Mouse (Mus musculus) midbrain, postnatal 0 days (tissue): ENCODE data around the gene Rsph3b. TPM values are rescaled to one million over a fixed set of nuclear protein-coding genes. Genes with fewer than 3 reads are reported as not detected.
A peak's percentile ranks its signal among the peaks of the same experiment; 100 is the strongest.
"Not testable (repeated sequence)": the region's sequence is repeated elsewhere in the genome, so short reads cannot be mapped to it uniquely, and the experiment has no call there.

ENCODE experiments used
- ATAC-seq: fragments of 200-750 bp; cut with Nextera tagmentation; 2 replicates; pipeline ENCODE4 v1.8.0; 2017; ENCODE audit warnings: moderate number of reproducible peaks, mild to moderate bottlenecking, moderate TSS enrichment, moderate library complexity; ENCODE audit not compliant: low FRiP score
- DNase-seq: peaks from one replicate; pipeline ENCODE4 v3.0.0-alpha.2; 2015; ENCODE audit warnings: low spot score
- H3K27ac ChIP-seq: fragments of 300-500 bp; sonication (generic); 2 replicates; pipeline ENCODE4 v1.5.1; 2014; ENCODE audit warnings: low read depth, mild to moderate bottlenecking, low read length, mixed read lengths
- H3K27me3 ChIP-seq: fragments of 300-500 bp; sonication (generic); 2 replicates; pipeline ENCODE4 v1.6.1; 2014; ENCODE audit warnings: low read length, control low read depth, mixed read lengths; ENCODE audit not compliant: insufficient read depth
- H3K36me3 ChIP-seq: fragments of 300-500 bp; sonication (generic); 2 replicates; pipeline ENCODE4 v1.6.1; 2014; ENCODE audit warnings: low read length, control low read depth, mixed read lengths; ENCODE audit not compliant: insufficient read depth
- H3K4me1 ChIP-seq: fragments of 300-500 bp; sonication (generic); 2 replicates; pipeline ENCODE4 v1.6.1; 2014; ENCODE audit warnings: mild to moderate bottlenecking, control low read depth, antibody characterized with exemption, low read length, mixed read lengths; ENCODE audit not compliant: insufficient read depth
- H3K4me2 ChIP-seq: fragments of 300-500 bp; sonication (generic); 2 replicates; pipeline ENCODE4 v1.6.1; 2014; ENCODE audit warnings: low read depth, mild to moderate bottlenecking, low read length, mixed read lengths; ENCODE audit not compliant: poor library complexity, severe bottlenecking
- H3K4me3 ChIP-seq: fragments of 300-500 bp; sonication (generic); 2 replicates; pipeline ENCODE4 v1.5.1; 2014; ENCODE audit warnings: low read depth, mild to moderate bottlenecking, low read length, moderate library complexity
- H3K9ac ChIP-seq: fragments of 300-500 bp; sonication (generic); replicated peaks from 2 replicates; pipeline ENCODE4 v1.6.1; 2014; ENCODE audit warnings: mild to moderate bottlenecking, low read length, moderate library complexity, mixed read lengths; ENCODE audit not compliant: poor library complexity, severe bottlenecking
- H3K9me3 ChIP-seq: fragments of 300-500 bp; sonication (generic); 2 replicates; pipeline ENCODE4 v1.6.1; 2016; ENCODE audit warnings: low read length, control low read depth
- WGBS: fragments of 180-500 bp; shearing (Covaris S2); extraction: QIAGEN DNeasy Blood & Tissue Kit; methylation state at CpG from one replicate; pipeline ENCODE4 v1.1.7; 2014; 5-methylcytosine and 5-hydroxymethylcytosine counted together
- polyA plus RNA-seq: library from polyadenylated mRNA; unstranded; fragments of >200 nt; fragmentation: Nextera tagmentation; extraction: Ambion mirVana; gene quantifications from 2 replicates; pipeline ENCODE4 v1.2.1, GENCODE M21; 2015
- total RNA-seq: library from RNA; depleted of rRNA; stranded (reverse); fragments of >200 nt; gene quantifications from 2 replicates; pipeline ENCODE4 v1.2.3, GENCODE M21; 2014

Rsph3b gene
- total and polyA plus RNA-seq, 2 experiments from 2014 or later, result 28.9 to 64.4 TPM

DNA sequence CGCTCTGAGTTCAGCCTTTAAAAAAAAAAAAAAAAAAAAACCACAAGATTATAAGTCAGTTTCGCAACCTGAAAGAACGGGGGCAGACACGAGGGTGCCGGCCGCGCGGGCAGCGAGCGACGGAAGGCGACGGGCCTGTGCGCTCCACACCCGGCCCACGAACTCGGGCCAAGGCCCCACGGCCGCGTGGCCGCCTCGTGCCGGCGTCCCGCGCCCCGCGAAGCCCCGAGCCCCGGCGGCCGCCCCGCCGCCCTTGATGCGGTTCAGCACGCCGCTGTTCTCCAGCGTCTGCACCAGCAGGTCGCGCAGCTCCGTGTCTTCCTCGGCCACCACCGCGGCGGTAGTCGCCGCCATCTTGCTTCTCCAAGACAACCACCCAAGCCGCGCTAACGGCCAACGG, 12.3 kb upstream of the Rsph3b start, which contains the start of gene Tagap1:
TSS of gene Tagap1 (minus strand) at position 381 of the 400 bp plus-strand sequence.
- ATAC-seq, H3K4me1 ChIP-seq, DNase-seq, H3K27ac ChIP-seq, H3K9me3 ChIP-seq, H3K36me3 ChIP-seq, H3K27me3 ChIP-seq, H3K9ac ChIP-seq: not testable (repeated sequence)
- peak within 1 kb of the TSS; percentile 38 for H3K4me3 ChIP-seq
- H3K4me2 ChIP-seq, result peak within 1 kb of the TSS; percentile 36; the same call in 1 of the 2 replicates
- under 1% methylated on average over 39 of the region's 51 CpGs for WGBS

DNA sequence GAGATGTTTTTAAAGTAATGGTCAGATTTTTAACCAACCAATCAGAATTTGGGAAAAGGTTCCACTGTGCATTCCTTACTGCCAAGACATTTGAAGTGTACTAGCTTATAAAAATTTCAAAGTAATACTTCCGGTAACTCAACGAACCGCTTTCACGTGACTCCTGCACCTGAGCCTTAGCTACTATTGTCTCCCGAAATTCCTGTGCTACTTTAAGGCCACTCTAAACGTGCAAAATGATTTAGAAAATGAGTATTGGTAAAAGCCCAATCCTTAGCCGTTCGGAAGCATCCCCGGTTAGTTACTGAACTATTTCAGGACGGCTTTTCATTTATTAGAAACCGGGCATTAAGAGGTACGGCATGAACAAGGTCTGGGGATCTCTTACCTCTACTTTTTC, 11.9 kb upstream of the Rsph3b start:
- 0% methylated on average over 12 of the region's 12 CpGs for WGBS
- H3K9ac ChIP-seq, H3K9me3 ChIP-seq, H3K27me3 ChIP-seq, H3K27ac ChIP-seq, H3K36me3 ChIP-seq, ATAC-seq, DNase-seq, H3K4me1 ChIP-seq: not testable (repeated sequence)
- H3K4me3 ChIP-seq, result peak overlapping the region; percentile 38
- peak overlapping the region; percentile 36; the same call in 1 of the 2 replicates for H3K4me2 ChIP-seq

DNA sequence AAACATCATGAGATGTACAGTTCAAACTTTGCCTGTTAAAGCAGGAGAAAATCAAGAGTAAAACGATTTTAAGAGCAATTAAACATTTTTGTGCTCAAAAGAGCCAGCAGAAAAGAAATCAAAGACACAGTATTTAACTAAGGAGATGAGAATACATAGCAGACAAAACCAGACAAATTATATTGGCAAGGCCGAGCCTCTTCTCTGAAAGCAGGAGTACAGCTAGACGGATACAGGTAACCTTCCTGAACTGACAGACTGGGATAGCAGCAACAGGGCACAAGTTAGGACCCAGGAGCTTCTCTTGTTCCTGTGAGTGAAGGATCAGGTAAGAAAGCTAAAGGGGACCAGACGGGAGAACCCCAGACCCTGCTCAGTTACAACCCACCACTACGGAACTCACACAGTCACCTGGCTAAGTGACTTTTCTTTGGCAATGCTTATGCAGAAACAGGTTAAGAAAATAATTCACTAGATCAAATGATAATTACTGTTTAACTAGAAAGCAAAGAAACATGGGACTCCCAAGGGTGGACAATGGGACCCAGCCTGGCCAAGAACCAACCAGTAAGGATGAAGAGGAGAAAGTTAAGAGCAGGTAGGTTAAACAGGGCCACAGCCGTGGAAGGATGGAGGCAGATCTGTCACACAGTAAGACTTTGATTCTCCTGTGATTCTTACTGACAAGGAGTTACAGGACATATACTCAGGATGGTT, 11.2 kb upstream of the Rsph3b start:
- not testable (repeated sequence) for H3K9ac ChIP-seq, H3K4me1 ChIP-seq, ATAC-seq, H3K36me3 ChIP-seq, H3K27ac ChIP-seq, DNase-seq, H3K27me3 ChIP-seq, H3K9me3 ChIP-seq
- Histone ChIP-seq H3K4me2 (peak overlapping the region; percentile 30; the same call in 1 of the 2 replicates), H3K4me3 (peak overlapping the region; percentile 38; the same call in 1 of the 2 replicates)
- WGBS, result 64% methylated on average over 4 of the region's 6 CpGs

DNA sequence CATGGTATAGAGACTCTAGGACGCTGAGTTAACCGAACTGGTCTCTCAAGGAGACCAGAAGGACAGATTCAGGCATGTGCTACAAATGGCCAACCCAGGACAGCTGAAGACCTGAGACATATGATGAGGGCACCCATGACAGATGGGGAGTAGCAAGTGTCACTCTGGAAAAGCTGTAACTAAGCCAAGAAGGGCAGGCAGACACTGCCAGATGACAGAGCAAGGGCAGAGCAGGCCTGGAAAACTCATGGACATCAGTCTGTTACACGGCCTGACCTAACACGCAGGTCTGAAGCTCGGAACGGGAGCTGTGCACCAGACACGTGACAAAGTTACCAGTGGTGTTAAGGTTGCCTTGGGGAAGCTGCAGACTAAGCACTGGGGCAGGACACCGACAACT, 10.4 kb upstream of the Rsph3b start:
- not testable (repeated sequence) for DNase-seq, H3K36me3 ChIP-seq, H3K4me3 ChIP-seq, H3K27ac ChIP-seq, H3K9ac ChIP-seq, H3K4me2 ChIP-seq, H3K4me1 ChIP-seq, H3K27me3 ChIP-seq, H3K9me3 ChIP-seq, ATAC-seq
- WGBS, result 82% methylated on average over 5 of the region's 8 CpGs

DNA sequence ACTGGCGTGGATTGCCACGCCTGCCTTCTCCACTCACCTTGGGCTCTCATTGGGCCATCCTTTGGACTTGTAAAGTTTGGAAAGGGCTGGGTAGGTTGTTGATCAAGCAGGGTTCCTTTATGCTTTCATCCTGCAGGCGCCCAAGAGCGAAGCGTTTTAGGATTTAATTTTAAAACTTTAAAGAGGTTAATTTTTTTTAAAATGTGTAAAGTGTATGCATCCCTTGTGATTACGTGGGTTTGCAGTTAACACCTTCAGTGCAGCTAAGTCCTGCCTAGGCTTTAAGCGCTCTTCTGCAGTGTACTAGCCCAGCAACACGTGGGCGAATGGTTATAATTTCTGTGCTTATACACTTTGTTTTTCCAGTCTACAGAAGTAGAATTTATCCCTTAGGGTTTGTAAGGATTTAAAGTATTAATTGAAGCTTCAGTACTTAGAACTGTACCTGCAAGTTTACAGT, 317 bp upstream of the Rsph3b start:
- ATAC-seq, result 0 out of 2 replicates have a peak, but pooled peaks have one; percentile 19
- Histone ChIP-seq H3K9ac (peak overlapping the region; percentile 62), H3K4me3 (peak overlapping the region; percentile 48), H3K27ac (peak overlapping the region; percentile 67; the same call in 1 of the 2 replicates), H3K4me2 (peak overlapping the region; percentile 47)
- not testable (repeated sequence) for H3K27me3 ChIP-seq, H3K36me3 ChIP-seq, H3K4me1 ChIP-seq, DNase-seq, H3K9me3 ChIP-seq
- WGBS, result 10% methylated on average over 9 of the region's 9 CpGs

DNA sequence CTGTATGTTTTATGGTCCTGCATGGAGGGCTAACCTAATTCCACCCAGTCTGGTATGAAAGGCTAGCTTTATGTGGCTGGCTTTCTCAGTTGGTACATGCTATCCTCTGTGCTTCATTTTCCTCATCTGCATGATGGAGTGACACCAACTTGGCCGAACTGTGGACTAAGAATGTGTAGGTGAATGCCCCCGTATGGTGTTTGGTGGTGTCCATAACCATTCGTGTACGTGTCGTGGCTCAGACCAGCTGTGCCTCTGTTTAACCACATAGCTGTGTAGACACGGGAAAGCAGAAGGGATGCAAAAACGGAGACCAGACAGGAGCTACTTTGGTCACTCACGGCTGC, 872 bp downstream of the Rsph3b start:
- Histone ChIP-seq H3K4me2 (peak overlapping the region; percentile 47), H3K4me3 (peak overlapping the region; percentile 48; the same call in 1 of the 2 replicates)
- not testable (repeated sequence) for H3K27me3 ChIP-seq, H3K9ac ChIP-seq, H3K36me3 ChIP-seq, H3K27ac ChIP-seq, DNase-seq, H3K4me1 ChIP-seq, H3K9me3 ChIP-seq
- WGBS, result no CpG with 5 or more reads among the region's 8 CpGs
- peak; percentile 41 for ATAC-seq

DNA sequence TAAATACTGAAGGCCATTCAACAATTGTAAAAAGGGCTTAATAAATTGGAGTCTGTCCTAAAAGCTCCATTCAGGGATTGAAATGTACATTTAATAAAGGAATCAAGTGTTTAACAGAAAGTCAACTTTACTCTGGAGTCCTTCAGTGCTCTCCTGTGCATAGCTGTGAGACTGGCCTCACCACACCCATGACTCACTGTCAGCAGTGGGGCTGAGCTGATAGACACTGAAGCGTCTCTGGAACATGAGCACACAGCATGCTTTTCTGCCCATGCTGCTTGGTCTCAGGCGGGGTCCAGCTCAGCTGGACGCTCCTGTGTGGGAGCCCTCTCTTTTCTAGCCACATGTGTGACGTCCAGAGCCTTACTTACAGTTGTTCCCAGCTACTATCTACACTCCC, 5.9 kb downstream of the Rsph3b start:
- WGBS, result no CpG with 5 or more reads among the region's 4 CpGs
- ATAC-seq, H3K27me3 ChIP-seq, H3K36me3 ChIP-seq, DNase-seq, H3K4me3 ChIP-seq, H3K9me3 ChIP-seq, H3K4me2 ChIP-seq, H3K27ac ChIP-seq, H3K4me1 ChIP-seq, H3K9ac ChIP-seq: not testable (repeated sequence)

DNA sequence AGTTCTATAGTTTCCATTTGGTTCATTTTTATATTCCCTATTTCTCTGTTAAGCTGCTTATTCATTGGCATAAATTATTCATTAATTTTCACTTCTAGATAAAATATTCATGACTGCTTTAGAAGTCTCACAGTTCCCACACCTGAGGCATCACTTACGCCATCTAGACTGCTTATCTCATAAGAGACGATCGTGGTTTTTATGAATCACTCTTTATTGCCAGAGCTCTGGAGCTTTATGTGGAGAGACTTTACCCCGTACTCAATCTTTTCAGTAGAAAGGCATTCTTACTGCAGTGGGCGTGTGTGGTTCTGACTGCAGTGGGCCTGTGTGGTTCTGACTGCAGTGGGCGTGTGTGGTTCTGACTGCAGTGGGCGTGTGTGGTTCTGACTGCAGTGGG, 16.9 kb downstream of the Rsph3b start:
- DNase-seq, ATAC-seq: not testable (repeated sequence)
- 70% methylated on average over 7 of the region's 7 CpGs for WGBS

DNA sequence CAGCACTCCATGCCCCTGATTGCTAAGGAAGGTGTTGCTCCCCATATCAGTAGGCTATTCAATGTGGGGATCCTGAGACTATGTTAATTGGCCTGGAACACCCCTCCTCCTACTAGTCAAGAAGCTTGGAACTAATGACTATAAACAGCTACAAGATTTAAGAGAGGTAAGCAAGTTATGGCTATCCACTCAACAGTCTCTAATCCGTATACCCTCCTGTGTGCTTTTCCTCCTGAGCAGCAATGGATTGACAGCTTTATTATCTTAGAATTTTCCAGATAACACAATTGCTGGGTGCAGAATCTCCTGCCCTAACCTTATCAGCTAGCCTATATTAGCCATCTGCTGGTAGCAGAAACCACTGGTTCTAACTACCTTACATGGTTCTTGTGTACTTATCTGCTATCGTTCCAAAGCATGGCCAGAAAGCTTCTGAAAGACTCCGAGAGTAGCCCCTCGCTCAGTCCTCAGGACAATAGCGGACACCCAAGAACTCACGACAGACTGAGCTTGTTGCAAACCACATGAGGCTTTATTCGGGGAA, 28.1 kb downstream of the Rsph3b start:
- not testable (repeated sequence) for ATAC-seq

More for the DNA sequence above, 16.9 kb downstream of the Rsph3b start:
- H3K36me3 ChIP-seq, H3K4me2 ChIP-seq, H3K27me3 ChIP-seq, H3K27ac ChIP-seq, H3K9me3 ChIP-seq, H3K4me1 ChIP-seq, H3K9ac ChIP-seq, H3K4me3 ChIP-seq: not testable (repeated sequence)

More for the DNA sequence above, 28.1 kb downstream of the Rsph3b start:
- H3K4me1 ChIP-seq, H3K9ac ChIP-seq, DNase-seq, H3K4me2 ChIP-seq, H3K36me3 ChIP-seq, H3K27ac ChIP-seq, H3K9me3 ChIP-seq, H3K27me3 ChIP-seq, H3K4me3 ChIP-seq: not testable (repeated sequence)
- WGBS, result 87% methylated on average over 7 of the region's 7 CpGs
